Mouse (Mus musculus): ENCODE results near the gene Rmnd5b. TPM values are rescaled to one million over a fixed set of nuclear protein-coding genes. Genes with fewer than 3 reads are reported as not detected.

Rmnd5b gene
- polyA plus RNA-seq (2012; ENCODE audit: low replicate concordance): 28.8 and 34.4 TPM in 2 replicates

DNA sequence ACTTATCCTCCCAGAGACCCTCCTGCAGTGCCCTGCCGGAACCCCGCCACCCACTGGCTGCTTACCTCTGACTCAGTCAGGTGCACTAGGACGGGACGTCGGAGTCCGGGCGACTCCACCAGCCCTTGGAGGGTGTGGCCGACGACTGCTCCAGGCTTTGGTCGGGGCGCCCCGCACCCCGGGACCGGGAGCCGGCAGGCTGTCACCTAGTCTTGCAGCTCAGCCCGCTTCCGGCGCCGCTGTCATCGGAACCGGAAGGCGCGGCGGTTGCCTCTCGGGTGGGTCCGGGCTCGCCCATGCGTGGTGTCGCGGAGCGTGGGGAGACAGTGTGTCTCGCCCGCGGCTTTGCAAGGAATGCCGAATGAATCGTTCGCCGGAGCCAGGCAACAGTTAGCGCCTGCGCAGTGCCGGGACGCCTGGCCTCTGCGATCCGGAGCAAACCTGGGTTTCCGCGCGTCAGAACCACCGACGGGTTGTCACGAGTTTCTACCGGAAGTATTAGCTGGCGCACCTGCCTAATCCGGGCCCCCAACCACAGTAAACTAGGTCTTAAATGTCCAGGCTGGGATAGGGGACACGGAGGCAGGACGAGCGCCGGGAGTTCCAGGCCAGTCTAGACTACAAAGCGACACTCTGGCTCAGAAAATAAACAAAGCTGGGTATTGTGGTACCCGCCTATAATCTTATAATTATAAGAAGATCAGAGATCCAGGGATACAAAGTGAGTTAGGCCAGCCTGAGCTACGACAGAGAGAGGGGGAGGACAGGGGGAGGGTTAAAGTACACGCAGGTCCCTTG is at the start of gene Rmnd5b:
Gene Rmnd5b, minus strand, starts transcription at position 372 of the 798 bp plus-strand sequence.

DNA sequence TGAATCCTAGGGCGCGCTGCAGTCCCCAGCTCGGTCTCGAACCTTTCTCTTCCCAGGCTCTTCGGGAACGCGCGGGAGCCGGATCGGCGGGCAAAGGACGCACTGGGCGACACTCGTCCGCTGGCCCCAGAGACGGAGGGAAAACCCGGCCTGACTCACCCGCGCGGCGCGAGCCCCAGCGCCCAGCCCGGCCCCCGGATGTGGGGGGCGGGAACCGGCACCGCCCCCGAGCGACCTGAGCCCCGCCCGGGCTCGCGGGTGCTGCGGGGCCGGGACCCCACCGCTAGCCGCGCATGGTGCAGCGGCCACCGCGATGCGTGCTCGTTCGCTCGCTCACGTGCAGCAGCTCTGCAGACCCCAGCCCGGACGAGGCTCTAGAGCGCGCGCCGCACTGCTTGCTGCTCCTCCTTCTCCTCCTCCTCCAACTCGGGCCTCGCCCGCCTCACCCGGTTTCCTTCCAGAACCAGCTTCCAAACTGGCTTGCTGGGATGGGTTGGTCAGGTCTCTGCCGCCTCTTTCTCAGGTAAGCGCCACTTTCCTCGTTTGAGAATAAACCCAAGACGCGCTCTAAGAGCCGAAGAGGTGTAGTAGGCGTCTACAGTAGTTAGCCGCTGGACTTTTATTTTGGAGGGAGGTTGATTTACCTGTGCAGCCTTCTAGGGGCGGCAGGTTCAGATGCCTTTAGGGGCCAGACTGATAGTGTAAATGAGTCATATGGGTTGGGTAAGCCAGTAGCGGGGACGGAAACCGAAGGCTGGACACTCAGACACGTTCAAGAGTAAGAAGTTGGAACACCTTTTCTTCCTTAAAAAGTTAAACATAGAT is 15.2 kb upstream of the Rmnd5b start, which contains the start of the genes N4bp3 and D930048N14Rik:
Gene N4bp3, minus strand, starts transcription at position 152 of the 825 bp plus-strand sequence.
Gene D930048N14Rik, plus strand, starts transcription at position 264 of the 825 bp plus-strand sequence.

DNA sequence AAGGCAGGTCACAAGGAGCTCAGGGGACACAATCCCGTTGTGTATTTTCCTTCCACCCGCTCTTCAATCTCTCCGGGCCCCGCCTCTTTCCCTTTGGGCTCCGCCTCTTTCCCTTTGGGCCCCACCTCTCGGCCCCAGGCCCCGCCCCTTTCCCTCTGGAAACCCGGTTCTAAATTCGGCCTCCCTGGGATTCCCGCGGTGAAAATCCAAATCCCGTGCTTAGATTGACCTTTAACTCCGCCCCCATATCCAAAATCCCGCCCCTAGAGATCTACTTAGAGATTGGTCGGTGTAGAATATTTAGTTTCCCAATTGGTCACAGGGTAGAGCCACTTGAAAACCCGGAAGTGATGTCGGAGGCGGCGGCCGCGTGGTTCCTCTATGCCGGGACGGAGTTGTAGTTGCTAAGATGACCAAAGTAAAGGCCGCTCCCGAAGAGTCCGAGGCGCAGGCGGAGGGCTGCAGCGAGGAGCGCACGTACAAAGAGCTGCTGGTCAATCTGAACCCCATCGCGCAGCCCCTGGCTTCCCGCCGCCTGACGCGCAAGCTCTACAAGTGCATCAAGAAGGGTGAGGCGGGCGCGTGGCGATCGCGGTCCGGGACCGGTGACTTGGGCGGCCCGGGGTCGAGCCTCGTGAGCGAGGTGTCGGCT is 16.2 kb downstream of the Rmnd5b start, which contains the start of gene Nhp2:
Gene Nhp2, plus strand, starts transcription at position 327 of the 652 bp plus-strand sequence.

DNA sequence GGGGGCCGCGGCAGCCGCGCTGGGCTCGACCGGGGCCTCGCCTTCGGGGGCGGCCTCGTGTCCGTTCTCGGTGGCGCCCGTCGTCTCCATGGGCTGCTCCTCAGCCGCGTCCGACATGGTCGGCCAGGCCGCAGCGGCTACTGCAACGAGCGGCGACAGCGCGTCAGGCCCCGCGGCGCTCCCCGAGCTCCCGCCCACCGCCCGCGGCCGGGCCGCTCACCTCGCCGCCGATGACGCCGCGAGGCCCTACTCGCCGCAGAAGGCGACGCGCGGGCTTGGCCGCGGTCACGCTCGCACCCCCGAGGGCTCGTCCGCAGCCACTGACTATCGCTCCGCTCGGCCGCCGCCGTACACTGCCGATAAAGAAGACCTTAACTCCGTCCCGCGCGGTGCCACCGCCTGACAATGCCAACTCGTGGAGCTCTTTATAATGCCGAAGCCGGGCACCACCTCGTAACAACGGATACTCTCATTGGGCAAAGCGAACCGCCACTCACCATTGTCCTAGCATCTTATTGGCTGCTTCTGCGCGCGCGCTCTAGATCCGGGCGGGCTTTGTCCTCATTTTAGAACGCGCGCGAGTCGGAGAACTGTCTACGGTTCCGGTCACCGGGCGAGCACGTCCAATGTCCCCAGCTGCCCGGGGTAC is 29.1 kb downstream of the Rmnd5b start, which contains the start of gene Hnrnpab:
Gene Hnrnpab, minus strand, starts transcription at position 401 of the 649 bp plus-strand sequence.

DNA sequence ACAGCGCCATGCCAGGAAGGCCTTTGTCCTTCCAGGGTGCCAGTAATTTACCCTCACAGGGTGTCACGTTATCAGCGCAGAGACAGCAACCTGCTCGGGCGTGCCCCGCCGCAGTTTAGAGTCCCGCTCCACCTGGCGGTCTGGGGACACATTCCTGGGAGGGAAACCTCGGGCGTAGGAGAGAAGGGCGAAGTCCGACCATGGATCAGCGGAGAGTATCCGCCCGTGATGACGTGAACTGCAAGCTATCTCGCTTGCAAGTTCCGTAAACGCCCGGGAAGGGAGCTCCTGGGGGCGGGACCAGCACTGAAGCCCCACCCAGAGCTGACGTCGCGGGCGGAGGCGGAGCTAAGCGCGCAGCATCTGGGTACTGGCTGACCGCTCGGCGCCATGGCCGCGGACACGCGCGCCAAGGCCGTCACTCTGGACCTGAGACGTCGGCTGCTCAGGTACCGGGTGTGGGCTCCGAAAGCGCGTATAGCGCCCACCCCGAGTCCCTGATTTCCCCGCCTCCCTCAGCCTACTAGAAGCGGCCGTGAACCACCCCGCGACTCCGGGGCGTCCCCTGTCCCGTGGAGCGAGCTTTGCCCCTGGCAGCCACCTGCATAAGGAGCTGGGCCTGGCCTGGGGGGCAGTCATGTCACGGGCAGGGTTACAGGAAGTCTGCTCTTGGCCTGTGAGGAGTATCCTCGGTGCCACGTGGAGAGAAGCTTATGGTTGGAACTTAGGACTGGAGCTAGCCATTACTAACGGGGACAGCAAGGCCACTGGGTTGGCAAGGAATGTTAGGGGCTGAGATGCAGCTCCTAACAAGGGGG is 51.1 kb downstream of the Rmnd5b start, which contains the start of gene Phykpl:
Gene Phykpl, plus strand, starts transcription at position 327 of the 818 bp plus-strand sequence.

Other genes with a start within 250 kb of the Rmnd5b start
- gene Phykpl, start 51.1 kb downstream of the Rmnd5b start, polyA plus RNA-seq (2012; ENCODE audit: low replicate concordance): 5.0 and 20.2 TPM in 2 replicates
- gene Hnrnpab, start 29.0 kb downstream of the Rmnd5b start, polyA plus RNA-seq (2012; ENCODE audit: low replicate concordance): 778 and 1,071 TPM in 2 replicates
- gene Nhp2, start 16.2 kb downstream of the Rmnd5b start, polyA plus RNA-seq (2012; ENCODE audit: low replicate concordance): 119 and 273 TPM in 2 replicates
- 9.2 and 16.7 TPM in 2 replicates for gene N4bp3, start 14.9 kb upstream of the Rmnd5b start, polyA plus RNA-seq (2012; ENCODE audit: low replicate concordance)
- gene D930048N14Rik, start 15.1 kb upstream of the Rmnd5b start, polyA plus RNA-seq (2012; ENCODE audit: low replicate concordance): 0.35 and 0.56 TPM in 2 replicates
- 0.86 and 1.2 TPM in 2 replicates for gene 0610009B22Rik, start 53.0 kb upstream of the Rmnd5b start, polyA plus RNA-seq (2012; ENCODE audit: low replicate concordance)
- 35.7 and 39.4 TPM in 2 replicates for gene Sec24a, start 127.7 kb upstream of the Rmnd5b start, polyA plus RNA-seq (2012; ENCODE audit: low replicate concordance)
- gene Sar1b, start 127.8 kb upstream of the Rmnd5b start, polyA plus RNA-seq (2012; ENCODE audit: low replicate concordance): 4.0 and 13.3 TPM in 2 replicates
- 17.8 and 22.1 TPM in 2 replicates for gene Jade2, start 221.8 kb upstream of the Rmnd5b start, polyA plus RNA-seq (2012; ENCODE audit: low replicate concordance)

Measured in leukemia stem cell, adult 10-12 weeks (primary cell).